ENCODE assay signal across 8 mouse cellular contexts in genomic region chr5:138275216-138276050, GRCm38 (mm10). TPM values are rescaled to one million over a fixed set of nuclear protein-coding genes. Genes with fewer than 3 reads are reported as not detected.
DNase-seq lines count a peak whose midpoint lies in the region; ATAC-seq lines count a peak whose summit lies in the region.
"Had no signal": no experiment of that assay in that cellular context is flagged by ENCODE, and none has a peak within 500 bp of the region (broad histone marks: within the 10 kb centered on the region; RNA-seq: fewer than 3 reads in every experiment).

No protein-coding gene starts in this region.

- WGBS in embryonic facial prominence, embryonic 12.5 days, result 22% methylated on average over 41 of the region's 41 CpGs
- WGBS in midbrain, embryonic 16.5 days, result 8% methylated on average over 41 of the region's 41 CpGs

- peak overlapping the region; percentile 52 for H3K9ac ChIP-seq in embryonic facial prominence, embryonic 12.5 days
- peak overlapping the region; percentile 64 for H3K9ac ChIP-seq in midbrain, embryonic 16.5 days (ENCODE audit: low read depth, low read length)

- 0 out of 2 replicates have a peak overlapping the region, but pooled peaks have one; percentile 50 for H3K27ac ChIP-seq in embryonic facial prominence, embryonic 12.5 days
- no peak overlapping the region for H3K27ac ChIP-seq in midbrain, embryonic 16.5 days (ENCODE audit: low read length)

- H3K4me3 ChIP-seq in embryonic facial prominence, embryonic 12.5 days, result peak overlapping the region; percentile 22
- peak overlapping the region; percentile 34 for H3K4me3 ChIP-seq in midbrain, embryonic 16.5 days (ENCODE audit: low read depth, low read length)

- H3K9me3 ChIP-seq in embryonic facial prominence, embryonic 12.5 days, result no peaks in the 10 kb centered on the region; the same call in 1 of the 2 replicates
- no peaks in the 10 kb centered on the region for H3K9me3 ChIP-seq in midbrain, embryonic 16.5 days (replicated peaks; ENCODE audit: control insufficient read depth, low read length, poor library complexity, severe bottlenecking)

- H3K36me3 ChIP-seq in embryonic facial prominence, embryonic 12.5 days, result peaks cover 35% of the 10 kb centered on the region
- H3K36me3 ChIP-seq in midbrain, embryonic 16.5 days (ENCODE audit: control insufficient read depth, insufficient read depth, low read length), result peaks cover 5% of the 10 kb centered on the region

- peak overlapping the region; percentile 51 for H3K4me2 ChIP-seq in embryonic facial prominence, embryonic 12.5 days (replicated peaks)
- peak overlapping the region; percentile 67 for H3K4me2 ChIP-seq in midbrain, embryonic 16.5 days (ENCODE audit: low read length)

- DNase-seq in ZHBTc4 (ENCODE audit: low read depth, low spot score), result peak; percentile 61
- peak; percentile 27 for DNase-seq in kidney, adult 18-20 months
- no peak for DNase-seq in spleen, adult 12 weeks (ENCODE audit: low spot score)
- DNase-seq in adrenal gland, postnatal 36 days, result no peak
- DNase-seq in cerebellum, postnatal 14 days, result no peak
- DNase-seq: adrenal gland, postnatal 25 days had no signal

- no peaks in the 10 kb centered on the region for H3K27me3 ChIP-seq in embryonic facial prominence, embryonic 12.5 days
- H3K27me3 ChIP-seq in midbrain, embryonic 16.5 days (ENCODE audit: control insufficient read depth, insufficient read depth, low read depth, low read length), result no peaks in the 10 kb centered on the region

- ATAC-seq in embryonic facial prominence, embryonic 12.5 days (ENCODE audit: insufficient number of reproducible peaks, insufficient read depth, low FRiP score, low TSS enrichment), result no peak
- ATAC-seq in midbrain, embryonic 16.5 days, result no peak

- H3K4me1 ChIP-seq in embryonic facial prominence, embryonic 12.5 days, result peaks cover 60% of the 10 kb centered on the region
- H3K4me1 ChIP-seq in midbrain, embryonic 16.5 days (ENCODE audit: control insufficient read depth, insufficient read depth, low read length), result peaks cover 47% of the 10 kb centered on the region

RNA-seq across cellular contexts. Expression of gene Gal3st4, which starts 2.8 kb away (rescaled TPM):
- 3.7 and 4.3 TPM in 2 replicates for polyA plus RNA-seq in embryonic facial prominence, embryonic 12.5 days (2016; fragmentation: Nextera tagmentation; extraction: Ambion mirVana)
- 1.8 and 2.3 TPM in 2 replicates for polyA plus RNA-seq in midbrain, embryonic 16.5 days (2015; fragmentation: Nextera tagmentation; extraction: Ambion mirVana)
- total RNA-seq in adrenal gland, postnatal 36 days (2021), result under 1 TPM in 1 of 2 experiments, not detected in 1; 0.17 TPM
- total RNA-seq: adrenal gland, postnatal 25 days had no signal

RNA-seq across cellular contexts. Expression of gene Gm43720, which starts 4.3 kb away (rescaled TPM):
- polyA plus RNA-seq in embryonic facial prominence, embryonic 12.5 days (2016; fragmentation: Nextera tagmentation; extraction: Ambion mirVana), result 0.23 TPM in 1 of 2 replicates, not detected in the other
- polyA plus RNA-seq in midbrain, embryonic 16.5 days (2015; fragmentation: Nextera tagmentation; extraction: Ambion mirVana), result 0.09 and 0.27 TPM in 2 replicates
- total RNA-seq in adrenal gland, postnatal 36 days (2021), result not detected
- total RNA-seq: adrenal gland, postnatal 25 days had no signal

RNA-seq across cellular contexts. Expression of gene Gpc2, which starts 4.4 kb away (rescaled TPM):
- polyA plus RNA-seq in embryonic facial prominence, embryonic 12.5 days (2016; fragmentation: Nextera tagmentation; extraction: Ambion mirVana), result 70.1 and 75.3 TPM in 2 replicates
- 179 and 220 TPM in 2 replicates for polyA plus RNA-seq in midbrain, embryonic 16.5 days (2015; fragmentation: Nextera tagmentation; extraction: Ambion mirVana)
- total RNA-seq in adrenal gland, postnatal 36 days (2021), result under 1 TPM; 0.26 to 0.36 TPM

RNA-seq across cellular contexts. Expression of gene Stag3, which starts 4.6 kb away (rescaled TPM):
- polyA plus RNA-seq in embryonic facial prominence, embryonic 12.5 days (2016; fragmentation: Nextera tagmentation; extraction: Ambion mirVana), result 7.9 and 8.7 TPM in 2 replicates
- 11.7 and 13.1 TPM in 2 replicates for polyA plus RNA-seq in midbrain, embryonic 16.5 days (2015; fragmentation: Nextera tagmentation; extraction: Ambion mirVana)
- total RNA-seq in adrenal gland, postnatal 36 days (2021), result not detected
- total RNA-seq: adrenal gland, postnatal 25 days had no signal

RNA-seq across cellular contexts. Expression of gene BC037034, which starts 11.6 kb away (rescaled TPM):
- polyA plus RNA-seq in embryonic facial prominence, embryonic 12.5 days (2016; fragmentation: Nextera tagmentation; extraction: Ambion mirVana), result 11.3 and 12.3 TPM in 2 replicates
- 14.7 and 15.6 TPM in 2 replicates for polyA plus RNA-seq in midbrain, embryonic 16.5 days (2015; fragmentation: Nextera tagmentation; extraction: Ambion mirVana)
- 10 to 100 TPM; 20.6 to 30.4 TPM for total RNA-seq in adrenal gland, postnatal 36 days (2021)

Comparison
In these comparisons a context has a peak if more than half of its experiments do, and no peak if none do; other contexts are left out.
1. DNase-seq: peak in ZHBTc4 (single experiment) and kidney, adult 18-20 months (single experiment); none in spleen, adult 12 weeks (single experiment), adrenal gland, postnatal 36 days (0 of 2) and cerebellum, postnatal 14 days (0 of 2).